In genomic region chr1:174048893-174049292, GRCm38 (mm10) we compare ENCODE assay signal across 25 mouse cellular contexts. TPM values are rescaled to one million over a fixed set of nuclear protein-coding genes. Genes with fewer than 3 reads are reported as not detected.
"Had no signal": no experiment of that assay in that cellular context is flagged by ENCODE, and none has a peak within 500 bp of the region (broad histone marks: within the 10 kb centered on the region; RNA-seq: fewer than 3 reads in every experiment).

Gene Olfr432 (plus strand): TSS chr1:174049205.

- DNase-seq: gastrocnemius, postnatal 10 days; gastrocnemius, postnatal 25 days; heart, adult 18-20 months; heart, postnatal 14 days; heart, postnatal 36 days; kidney, adult 11 months; kidney, adult 2 months; kidney, adult 9 months; kidney, postnatal 14 days; kidney, postnatal 36 days; layer of hippocampus, adult 9-11 months; layer of hippocampus, postnatal 36 days; liver; liver, embryonic 13.5 days had no signal

- ATAC-seq: hindbrain, postnatal 0 days; intestine, embryonic 16.5 days had no signal

RNA-seq across cellular contexts. Expression of gene Olfr432, which starts in this region (rescaled TPM):
- total RNA-seq: gastrocnemius, postnatal 10 days; gastrocnemius, postnatal 25 days; gastrocnemius, postnatal 4 days; granulocyte monocyte progenitor cell, adult 5-6 weeks; heart, adult 18-20 months; heart, postnatal 14 days; heart, postnatal 36 days; hematopoietic stem cell, adult 5-6 weeks; hindbrain, postnatal 0 days; layer of hippocampus, adult 18-20 months; layer of hippocampus, adult 8-10 months; layer of hippocampus, postnatal 14 days; layer of hippocampus, postnatal 36 days; left cerebral cortex, adult 18-20 months; left cerebral cortex, postnatal 14 days; left cerebral cortex, postnatal 36 days had no signal
